Mouse (Mus musculus): ENCODE measurements around the gene Adig.

The Adig gene

DNA sequence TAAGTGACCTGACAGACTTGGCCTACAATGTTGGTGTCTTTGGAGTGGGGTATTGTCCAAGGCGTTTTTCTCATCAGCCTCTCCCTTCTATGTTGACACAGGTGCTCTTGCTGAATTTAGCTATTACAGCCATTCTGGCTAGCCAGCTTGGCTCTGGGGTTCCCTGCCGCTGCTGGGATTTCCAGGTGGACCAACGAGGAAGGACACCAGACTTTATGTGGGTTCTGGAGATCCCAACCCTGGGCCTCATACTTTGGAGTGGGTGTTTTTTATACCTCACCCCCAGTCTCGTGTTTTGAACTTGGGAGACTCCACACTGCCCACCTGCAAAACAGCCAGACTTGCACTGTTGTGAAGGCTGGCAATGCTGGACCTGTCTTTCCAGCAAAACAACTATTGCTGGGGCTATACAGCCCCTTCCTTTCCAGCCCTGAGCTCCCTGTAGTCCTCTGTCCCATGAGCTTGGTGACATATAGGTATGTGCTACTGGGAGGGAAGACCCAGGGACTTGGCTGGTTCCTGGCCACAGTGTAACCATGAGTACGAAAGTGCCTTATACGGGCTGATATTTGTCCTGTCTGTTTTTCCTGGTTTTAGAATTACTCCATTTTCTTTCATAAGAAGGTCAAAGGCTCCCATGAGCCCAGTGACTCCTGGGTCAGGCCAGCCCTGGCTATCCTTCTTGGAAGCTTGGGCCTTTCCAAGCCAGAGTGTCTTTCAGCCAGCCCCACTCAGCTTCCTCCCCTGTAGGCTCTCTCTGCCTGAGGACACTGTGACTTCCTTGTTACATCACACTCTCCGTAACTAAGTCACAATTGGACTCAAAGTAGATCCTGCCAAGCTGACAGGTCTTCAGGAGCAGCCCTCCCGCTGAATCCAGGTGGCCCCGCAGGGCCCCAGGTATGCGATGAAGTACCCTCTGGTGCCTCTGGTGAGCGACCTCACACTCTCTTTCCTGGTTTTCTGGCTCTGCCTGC is at the start of gene Adig:
Gene Adig (plus strand): TSS at position 777 of the 977 bp plus-strand sequence.
- no peak for DNase-seq

DNA sequence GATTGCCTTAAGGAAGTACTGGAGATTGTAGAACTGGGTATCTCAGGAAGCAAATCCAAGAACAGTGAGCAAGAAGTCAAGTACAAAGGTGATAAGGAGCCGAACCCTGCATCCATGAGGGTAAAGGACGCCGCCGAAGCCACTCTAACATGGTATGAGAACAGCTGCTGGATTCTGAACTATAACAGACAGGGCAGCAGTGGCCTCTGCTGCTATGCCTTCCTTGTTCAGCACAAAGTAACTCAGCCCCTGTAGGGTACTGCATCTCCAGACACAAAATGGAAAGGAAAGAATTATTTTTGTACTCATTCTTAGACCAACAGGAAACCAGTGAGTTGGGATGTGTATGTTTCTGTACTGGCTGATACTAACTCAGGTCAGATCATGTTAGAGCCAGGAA is 46.0 kb upstream of the Adig start:
- DNase-seq: no peak

DNA sequence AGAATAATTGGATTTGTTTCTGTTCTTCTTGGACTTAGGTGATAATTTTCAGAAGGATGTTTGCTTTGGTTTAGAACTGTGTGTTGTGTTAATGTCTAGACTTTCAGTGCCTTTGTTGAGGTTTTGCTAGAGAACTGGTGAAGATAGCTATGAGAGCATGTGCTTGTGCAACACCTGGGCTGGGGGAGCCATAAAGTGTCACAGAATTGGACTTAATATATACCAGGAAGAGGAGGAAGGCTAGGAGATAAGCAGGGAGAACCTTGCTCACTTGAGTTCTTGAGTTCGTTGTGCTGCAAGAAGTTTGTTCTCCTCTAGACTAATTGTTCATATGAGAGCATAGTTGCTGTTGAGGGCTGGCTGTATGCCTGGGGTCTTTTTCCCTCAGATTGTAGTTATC is 44.8 kb upstream of the Adig start:
- no peak for DNase-seq

DNA sequence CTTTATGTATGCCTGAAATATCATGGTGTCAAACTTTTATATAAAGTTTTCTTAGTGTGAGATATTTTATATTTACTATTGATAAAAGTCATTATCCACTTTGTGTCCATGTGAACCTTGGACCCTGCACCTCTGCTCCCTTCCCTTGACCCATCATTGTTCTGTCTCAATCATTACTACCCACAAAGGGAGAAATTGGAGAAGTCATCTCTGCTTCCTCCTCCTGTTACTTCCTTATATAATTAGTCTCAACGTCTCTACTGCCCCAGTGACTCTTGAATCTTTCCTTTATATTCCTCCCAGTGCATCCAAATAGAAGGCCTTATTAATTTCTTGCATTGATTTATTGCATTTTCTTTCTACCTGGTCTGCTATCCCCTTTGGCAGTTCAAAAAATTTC is 40.0 kb upstream of the Adig start:
- DNase-seq: no peak

DNA sequence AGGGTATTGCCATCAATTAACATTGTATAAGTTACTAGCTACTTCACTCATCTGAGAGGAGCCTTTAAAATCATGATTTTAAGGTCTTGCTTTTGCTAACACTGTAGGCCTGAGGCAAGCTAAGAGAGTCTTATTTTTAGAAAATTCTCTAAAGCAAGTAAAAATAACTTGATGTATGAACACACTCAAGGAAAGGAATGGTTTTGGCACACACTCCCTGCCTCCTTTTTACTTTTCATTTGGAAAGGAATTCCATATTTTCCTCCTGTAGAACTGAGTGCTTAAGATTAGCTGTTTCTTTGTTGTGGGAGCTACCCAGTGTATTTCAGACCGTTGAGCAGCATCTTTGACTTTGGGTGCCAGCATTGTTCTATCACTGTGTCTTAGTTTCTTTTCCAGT is 28.3 kb upstream of the Adig start:
- no peak for DNase-seq

DNA sequence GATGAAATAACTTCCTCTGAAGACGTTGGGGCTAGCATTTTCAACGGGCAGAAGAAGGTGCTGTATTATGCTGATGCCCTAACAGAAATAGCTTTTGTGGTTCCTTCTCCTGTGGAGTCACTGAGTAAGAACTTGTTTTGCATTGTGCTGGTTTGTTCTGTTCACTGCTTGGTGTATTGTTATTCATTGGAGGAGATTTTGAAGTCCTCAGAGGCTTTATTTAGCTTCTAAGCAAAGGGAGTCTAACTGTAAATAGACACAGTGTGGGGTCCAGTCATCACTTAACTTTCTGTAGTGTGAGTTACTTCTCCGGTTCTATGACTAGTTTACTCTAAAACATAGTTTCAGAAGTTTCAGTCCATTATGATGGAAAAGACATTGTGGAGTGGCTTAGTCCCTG is 24.8 kb upstream of the Adig start:
- no peak for DNase-seq

DNA sequence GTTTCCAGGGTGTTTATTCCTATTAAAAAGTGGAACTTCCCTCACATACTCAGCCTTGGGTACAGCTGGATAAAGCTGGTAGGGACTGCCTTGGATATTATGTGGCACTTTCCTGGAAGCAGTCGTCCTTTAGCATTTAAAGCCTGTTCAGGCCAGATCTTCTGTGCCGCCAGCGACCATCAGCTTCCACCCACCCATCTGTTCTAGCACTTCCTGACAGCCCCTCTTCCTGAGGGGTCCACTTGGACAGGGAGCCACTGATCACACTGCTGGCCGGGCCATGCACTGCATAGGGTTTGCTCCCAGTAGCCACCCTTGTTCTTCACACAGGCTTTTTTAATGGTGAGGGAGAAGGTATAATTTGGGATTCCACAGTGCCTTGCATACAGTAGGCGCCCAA is 4.0 kb upstream of the Adig start:
- no peak for DNase-seq

DNA sequence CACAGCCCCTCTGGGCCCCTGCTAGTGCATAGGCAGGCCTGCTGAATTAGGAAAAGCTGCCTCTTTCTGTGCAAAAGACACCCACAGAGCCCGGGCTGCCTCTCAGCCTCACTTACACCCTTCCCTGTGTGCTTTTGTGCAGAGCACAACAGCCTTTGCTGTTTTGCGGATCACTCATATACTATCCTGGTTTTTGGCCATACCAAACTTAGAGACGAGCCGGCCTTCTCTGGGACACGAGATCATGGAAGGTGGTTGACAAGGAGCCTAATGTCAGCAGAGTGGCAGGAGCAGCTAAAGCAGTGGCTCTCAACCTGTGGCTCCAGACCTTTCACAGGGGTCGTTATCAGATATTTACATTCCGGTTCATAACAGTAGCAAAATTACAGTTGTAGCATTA is 814 bp downstream of the Adig start:
- DNase-seq: no peak

DNA sequence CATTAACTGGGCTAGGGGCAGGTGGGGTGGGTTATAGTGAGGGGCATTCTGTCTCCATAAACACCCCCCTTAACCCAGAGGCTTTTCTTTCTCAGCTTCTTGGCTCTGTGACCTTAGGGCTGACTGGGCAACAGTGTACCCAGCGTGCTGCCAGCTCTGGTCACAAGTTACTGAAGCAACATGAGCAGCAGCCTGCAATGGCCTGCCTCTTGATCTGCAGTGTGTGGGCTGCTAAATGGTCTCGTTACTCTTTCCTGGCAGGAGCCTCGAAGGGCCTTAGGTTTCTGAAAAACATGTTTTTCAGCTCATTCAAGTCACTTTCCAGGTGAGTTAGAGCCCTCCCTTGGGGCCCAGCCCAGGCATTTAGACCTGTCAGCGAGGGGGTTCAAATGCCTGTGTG is 1.3 kb downstream of the Adig start:
- no peak for DNase-seq

DNA sequence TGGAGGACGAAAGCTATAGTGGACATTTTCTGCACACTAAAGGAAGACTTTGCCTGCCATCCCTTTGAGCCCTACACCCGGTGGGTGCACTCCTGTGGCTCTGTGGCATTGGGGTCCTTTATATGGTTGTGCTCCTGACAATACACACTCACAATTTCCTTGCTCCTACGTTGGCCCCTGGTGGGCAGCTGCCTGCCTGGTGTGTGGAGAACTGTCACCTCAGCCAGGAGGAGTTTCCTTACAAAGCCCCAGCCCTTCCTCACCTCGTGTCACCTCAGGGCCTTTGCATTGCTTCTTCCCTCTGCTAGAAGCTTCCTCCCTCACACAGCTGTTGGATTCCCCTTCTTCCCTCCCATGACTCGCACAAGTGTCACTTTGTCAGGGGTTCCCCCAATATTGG is 4.1 kb downstream of the Adig start:
- DNase-seq: no peak

DNA sequence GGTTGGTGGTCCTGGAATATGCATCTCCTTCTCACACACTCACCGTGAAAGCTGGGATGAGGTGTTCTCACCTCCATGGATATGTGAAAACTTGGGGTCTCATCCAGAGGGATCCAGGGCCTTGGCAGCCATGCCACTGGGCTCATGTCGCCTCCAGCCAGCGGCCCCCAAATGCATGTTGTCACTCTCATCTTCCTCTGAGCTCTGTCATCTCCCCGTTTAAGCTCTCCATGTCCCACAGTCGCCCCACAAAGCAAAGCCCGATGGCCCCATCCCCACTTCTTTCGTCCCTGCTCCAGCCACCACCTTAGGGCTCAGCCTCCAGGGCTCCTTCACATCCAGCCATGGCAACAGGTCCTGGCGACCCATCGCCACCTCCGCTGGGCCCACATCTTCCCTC is 4.6 kb downstream of the Adig start:
- no peak for DNase-seq

DNA sequence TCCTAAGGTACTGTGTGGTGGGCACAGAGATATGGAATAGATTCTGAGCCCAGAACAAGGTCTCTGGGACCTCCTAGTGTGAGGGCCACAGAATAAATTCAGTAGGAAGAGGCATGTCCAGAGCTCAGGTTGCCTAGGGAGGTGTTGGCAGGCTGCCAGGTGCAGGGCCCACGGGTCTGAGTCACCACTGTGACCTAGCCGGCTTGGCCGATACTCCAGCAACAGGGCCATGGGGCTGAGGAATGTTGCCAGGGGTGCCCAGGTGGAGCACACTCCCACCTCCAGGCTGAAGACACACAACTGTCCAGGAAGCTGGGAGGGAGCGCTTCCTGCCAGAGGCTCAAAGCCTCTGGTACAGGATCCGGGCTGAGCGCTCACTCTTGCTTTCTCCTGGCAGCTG is 8.3 kb downstream of the Adig start:
- no peak for DNase-seq

DNA sequence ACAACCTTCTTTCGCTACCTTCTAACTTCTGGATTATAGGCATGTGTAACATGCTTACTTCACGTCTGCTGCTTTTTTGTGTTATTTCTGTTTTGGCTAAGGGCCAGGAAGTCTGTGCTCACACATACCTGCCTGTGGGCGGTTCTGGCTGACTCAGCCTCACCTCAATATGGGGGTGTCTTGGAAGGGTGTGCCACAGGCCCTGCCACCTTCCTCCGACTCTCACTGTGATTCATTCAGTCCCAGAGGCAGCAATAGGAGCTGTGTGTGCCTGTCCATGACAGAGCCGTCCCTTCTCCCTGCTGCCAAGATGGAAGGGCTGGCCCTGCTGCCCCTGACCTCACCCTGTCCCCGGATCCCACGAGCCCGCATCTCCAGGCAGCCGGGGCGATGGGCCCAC is 10.1 kb downstream of the Adig start, which contains the start of gene Arhgap40:
Gene Arhgap40 (plus strand): TSS at position 269 of the 400 bp plus-strand sequence.
- no peak for DNase-seq

DNA sequence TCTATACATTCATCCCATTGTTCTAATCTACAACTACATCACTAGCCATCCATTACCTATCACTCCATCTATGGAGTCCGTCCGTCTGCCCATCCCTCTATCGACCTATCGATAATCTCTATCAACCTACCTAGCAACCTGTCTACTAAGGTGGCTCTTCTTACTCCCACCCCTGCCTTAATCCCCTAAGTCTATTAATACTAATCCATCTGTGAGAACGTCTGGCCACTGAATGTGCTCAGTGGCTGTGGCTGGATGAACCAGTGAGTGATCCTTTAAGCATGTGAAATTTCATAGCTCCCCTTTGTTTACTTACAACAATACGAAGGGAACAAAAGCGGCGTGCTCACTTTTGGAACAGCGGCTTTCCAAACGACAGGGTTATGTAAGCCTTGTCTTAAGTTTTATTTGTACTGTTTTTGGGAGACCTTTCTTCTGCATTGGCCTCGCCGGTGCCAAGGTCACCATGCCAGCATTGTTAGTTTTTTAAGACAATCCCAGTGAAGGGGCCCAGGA is 11.5 kb downstream of the Adig start:
- DNase-seq: no peak

DNA sequence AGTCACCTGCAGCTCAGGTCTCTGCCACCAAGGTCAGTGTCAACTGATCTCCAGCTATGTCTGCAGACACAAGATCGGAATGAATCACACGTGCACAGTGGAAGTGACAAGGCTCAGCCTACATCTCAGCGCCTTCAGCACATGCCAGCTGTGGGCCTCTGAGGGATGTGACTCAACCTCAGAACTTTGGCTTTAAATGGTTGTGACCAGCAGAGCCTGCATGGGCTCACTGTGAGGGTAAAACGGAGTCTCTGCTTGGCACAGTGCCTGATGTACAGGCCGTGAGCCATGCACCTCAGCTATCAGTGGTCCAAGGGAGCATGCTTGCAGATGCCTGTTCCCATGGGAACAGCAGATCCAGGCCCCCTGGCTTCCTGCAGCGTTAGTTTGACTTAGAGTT is 16.2 kb downstream of the Adig start:
- DNase-seq: no peak

DNA sequence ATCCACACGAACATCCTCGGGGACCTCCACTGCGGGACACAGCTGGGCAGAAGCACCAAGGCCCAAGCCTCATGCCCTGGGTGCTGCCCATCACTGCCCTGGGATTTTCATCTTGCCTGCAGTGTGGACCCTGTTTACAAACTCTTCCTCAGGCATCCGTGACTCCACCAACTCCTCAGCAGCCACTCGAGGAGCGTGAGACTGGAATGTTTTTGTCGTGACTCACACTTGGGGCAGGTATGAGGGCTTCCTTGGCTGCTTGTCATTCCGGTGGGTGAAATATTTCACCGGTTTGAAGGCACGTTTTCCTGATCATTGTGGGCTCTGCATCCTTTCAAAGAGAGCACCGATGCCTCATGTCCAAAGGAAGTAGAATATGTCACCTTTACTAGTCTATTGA is 16.7 kb downstream of the Adig start:
- DNase-seq: no peak

DNA sequence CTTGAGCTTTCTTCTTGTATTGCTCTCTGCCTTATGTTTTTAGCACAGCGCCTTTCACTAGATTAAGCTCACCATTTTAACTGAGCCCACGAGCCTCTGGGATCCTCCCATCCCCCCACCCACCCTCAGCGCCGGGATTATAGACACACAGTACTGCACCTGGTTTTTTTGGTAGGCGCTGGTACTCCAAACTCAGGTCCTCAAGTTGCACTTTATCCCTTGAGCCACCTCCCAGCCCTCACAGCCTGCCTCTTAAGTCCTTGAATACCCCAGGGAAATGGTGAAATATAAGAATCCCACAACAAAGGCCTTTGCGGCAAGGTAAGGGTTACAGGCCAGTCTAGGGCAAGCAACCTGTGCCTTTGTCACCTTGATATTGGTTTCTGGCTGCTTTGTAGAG is 17.4 kb downstream of the Adig start:
- no peak for DNase-seq

DNA sequence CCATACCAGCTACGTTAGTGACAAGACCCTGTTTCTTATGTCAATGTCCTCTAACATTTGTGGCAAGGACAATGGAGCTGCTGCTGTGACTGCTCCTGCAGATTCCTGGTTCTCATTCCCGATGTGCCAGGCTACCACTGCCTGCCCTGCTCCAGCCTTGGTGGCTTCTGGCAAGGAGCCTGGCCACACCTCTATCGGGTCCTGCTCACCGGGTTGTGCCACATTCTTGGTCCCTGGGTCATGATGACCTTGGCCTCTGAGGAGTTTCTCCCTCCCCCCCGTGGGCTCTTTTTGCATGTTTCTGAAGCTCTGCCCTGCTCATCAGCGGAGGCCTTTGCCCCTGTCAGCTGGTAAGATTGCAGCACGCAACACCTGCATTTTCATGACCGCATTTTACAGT is 20.6 kb downstream of the Adig start:
- no peak for DNase-seq

DNA sequence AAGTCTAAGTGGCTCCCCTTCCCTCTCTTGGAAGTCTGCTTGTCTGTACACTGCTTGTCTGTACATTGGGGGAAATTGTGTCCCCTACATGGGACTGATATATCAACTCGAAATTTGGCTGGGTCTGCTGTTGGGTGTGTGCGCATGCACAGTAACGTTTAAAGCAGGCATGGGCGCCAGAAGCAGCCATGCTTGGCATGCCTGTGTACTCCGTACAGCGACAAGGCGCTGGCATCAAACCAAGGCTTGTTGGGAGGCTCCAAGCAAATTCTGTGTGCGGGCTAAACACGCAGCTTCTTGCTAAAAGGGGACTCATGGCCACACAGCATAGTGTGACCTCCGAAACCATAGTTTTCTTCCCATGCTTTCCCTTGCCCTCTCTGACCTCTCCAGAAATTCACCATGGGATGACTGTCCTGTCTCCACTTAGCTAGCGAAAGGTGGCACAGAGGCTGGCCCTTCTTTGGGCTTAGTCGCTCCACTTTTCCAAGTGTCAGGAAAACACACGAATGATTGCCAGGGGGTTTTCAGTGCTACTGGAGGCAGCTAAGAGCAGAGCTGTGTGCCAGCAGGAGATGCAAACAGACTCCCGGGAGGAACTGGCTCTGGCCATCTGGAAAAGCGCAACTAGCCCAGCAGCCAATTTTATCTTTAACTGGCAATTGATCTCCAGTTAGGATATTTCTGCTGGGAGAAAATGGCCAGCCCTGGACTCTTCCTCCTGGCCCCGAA is 21.9 kb downstream of the Adig start:
- DNase-seq: no peak

DNA sequence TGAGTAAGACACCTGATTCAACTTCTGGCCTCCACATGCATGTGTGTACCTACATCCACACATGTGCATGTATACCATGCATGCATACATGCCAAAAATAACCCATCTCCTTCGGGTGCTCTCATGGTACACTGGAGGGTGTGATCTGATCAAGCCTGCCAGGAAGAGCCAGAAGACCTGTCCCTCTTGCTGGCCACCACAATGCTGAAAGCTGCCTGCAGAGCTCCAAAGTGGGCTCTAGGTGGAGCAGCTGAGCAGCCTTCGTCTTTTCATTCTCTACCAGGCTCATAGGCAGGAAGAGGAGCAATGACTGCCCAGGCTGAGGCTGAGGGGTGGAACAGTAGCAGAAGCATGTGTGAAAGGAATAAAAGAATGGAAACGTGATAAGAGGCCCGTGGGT is 31.7 kb downstream of the Adig start:
- DNase-seq: peak; percentile 75

DNA sequence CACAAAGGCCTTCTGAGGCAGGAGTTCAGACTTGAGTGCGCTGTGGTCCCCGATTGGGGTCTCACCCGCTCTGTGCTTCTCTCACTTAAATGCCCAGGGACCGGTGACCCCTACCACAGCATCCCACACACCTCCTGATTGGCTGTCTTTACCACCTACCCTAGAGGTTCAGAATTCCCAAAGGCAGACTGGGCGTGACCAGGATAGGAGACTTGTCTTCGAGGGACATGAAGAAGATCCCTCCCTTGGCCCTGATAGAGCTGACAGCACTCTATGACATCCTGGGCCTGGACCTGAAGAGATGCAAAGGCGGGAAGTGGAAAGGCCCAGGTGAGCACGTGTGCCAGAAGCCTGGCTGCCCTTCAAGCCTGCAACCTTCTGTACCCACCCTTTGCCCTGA is 32.1 kb downstream of the Adig start:
- DNase-seq: no peak

DNA sequence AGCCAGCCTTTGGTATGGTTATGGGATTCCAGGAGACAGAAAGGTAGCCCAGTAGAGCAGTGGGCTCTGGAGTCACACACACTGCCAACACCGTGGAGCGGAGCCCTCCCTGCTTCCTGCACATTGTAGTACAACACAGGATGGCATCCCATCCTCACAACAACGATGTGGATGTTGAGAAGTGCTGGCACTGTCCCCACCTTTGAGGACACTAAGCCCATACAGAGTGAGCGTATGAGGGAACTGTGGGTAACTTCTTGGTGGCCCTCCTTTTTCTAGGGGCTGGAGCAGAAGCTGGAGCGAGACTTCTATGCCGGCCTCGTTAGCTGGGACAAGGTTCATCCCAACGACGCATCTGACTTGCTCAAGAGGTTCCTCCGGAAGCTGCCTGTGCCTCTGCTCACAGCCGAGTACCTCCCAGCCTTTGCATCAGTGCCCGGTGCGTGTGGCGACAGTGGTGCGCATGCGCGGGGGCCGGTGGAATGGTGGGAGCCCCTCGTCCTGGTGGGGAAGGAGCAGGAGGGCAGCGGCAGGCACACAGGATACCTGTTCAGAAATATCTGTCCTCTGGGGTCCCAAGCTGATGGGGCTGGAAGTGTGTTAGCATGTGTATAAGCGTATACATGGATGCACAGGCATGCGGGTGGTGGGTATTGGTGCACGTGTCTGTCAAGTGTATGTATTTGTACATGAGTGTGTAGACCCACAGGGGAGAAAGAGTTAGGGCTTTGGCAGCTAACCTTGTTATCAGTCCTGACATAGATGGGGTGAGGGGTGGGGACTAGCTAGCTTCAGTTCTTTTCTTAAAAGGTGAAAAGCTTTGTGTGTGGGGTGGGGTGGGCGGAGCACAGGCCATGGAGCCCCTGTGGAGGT is 37.3 kb downstream of the Adig start:
- peak; percentile 59 for DNase-seq

DNA sequence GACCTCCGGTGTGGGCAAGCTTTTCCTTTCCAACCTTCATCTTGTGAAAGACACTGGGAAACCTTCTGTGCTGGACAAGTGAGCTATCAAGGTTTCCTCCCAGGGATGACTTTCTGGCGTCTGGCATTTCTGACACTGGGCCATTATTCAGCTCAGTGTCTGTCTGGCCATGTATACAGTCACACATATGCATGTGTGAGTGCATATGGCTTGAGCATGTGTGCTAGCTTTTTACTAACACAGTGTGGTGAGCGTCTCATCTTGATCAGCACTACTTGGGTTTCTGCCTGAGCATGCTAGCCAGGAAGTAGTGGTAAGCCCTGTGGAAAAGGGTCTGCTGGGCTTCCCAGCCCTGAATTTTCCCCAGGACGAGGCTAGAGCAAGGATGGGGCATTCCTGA is 38.9 kb downstream of the Adig start:
- no peak for DNase-seq
